Mouse (Mus musculus) kidney, postnatal 0 days (tissue): Measurements from ENCODE around the gene Capn11. TPM values are rescaled to one million over a fixed set of nuclear protein-coding genes. Genes with fewer than 3 reads are reported as not detected.

Experiments used
- ATAC-seq: fragments of 200-750 bp; cut with Nextera tagmentation; replicated peaks from 2 replicates; pipeline ENCODE4 v1.8.0; 2017; ENCODE audit warnings: low read depth, moderate number of reproducible peaks, moderate TSS enrichment, moderate library complexity; ENCODE audit not compliant: low FRiP score
- DNase-seq: peaks from one replicate; pipeline ENCODE4 v3.0.0-alpha.2; 2016; ENCODE audit warnings: low spot score
- H3K27ac ChIP-seq: fragments of 300-500 bp; sonication (generic); 2 replicates; pipeline ENCODE4 v1.5.1; 2014; ENCODE audit warnings: mild to moderate bottlenecking
- H3K27me3 ChIP-seq: fragments of 300-500 bp; sonication (generic); 2 replicates; pipeline ENCODE4 v1.6.1; 2014; ENCODE audit warnings: low read length, mixed read lengths; ENCODE audit not compliant: insufficient read depth
- H3K36me3 ChIP-seq: fragments of 300-500 bp; sonication (generic); 2 replicates; pipeline ENCODE4 v1.6.1; 2014; ENCODE audit warnings: low read length, mixed read lengths; ENCODE audit not compliant: insufficient read depth
- H3K4me1 ChIP-seq: fragments of 300-500 bp; sonication (generic); replicated peaks from 2 replicates; pipeline ENCODE4 v1.6.1; 2014; ENCODE audit warnings: antibody characterized with exemption, low read length, mixed read lengths; ENCODE audit not compliant: insufficient read depth
- H3K4me2 ChIP-seq: fragments of 300-500 bp; sonication (generic); 2 replicates; pipeline ENCODE4 v1.6.1; 2014; ENCODE audit warnings: mild to moderate bottlenecking, low read length, moderate library complexity, mixed read lengths
- H3K4me3 ChIP-seq: fragments of 300-500 bp; sonication (generic); replicated peaks from 2 replicates; pipeline ENCODE4 v1.5.1; 2014; ENCODE audit warnings: low read depth, low read length
- H3K9ac ChIP-seq: fragments of 300-500 bp; sonication (generic); 2 replicates; pipeline ENCODE4 v1.6.1; 2014; ENCODE audit warnings: low read depth, low read length
- H3K9me3 ChIP-seq: fragments of 300-500 bp; sonication (generic); replicated peaks from 2 replicates; pipeline ENCODE4 v1.6.1; 2016; ENCODE audit warnings: low read length, inconsistent platforms, mixed read lengths
- CTCF ChIP-seq: IDR thresholded peaks from 2 replicates; pipeline ENCODE4 v1.5.1; 2016; ENCODE audit warnings: antibody characterized with exemption, low read depth, mild to moderate bottlenecking, moderate library complexity
- WGBS: fragments of 180-500 bp; shearing (Covaris S2); extraction: QIAGEN DNeasy Blood & Tissue Kit; methylation state at CpG from one replicate; pipeline ENCODE4 v1.1.7; 2014; 5-methylcytosine and 5-hydroxymethylcytosine counted together
- polyA plus RNA-seq: library from polyadenylated mRNA; unstranded; fragments of >200 nt; fragmentation: Nextera tagmentation; extraction: Ambion mirVana; gene quantifications from 2 replicates; pipeline ENCODE4 v1.2.1, GENCODE M21; 2015

Gene Capn11
- polyA plus RNA-seq, 1 experiment from 2014 or later, result not detected

- Histone ChIP-seq H3K9ac (peak overlapping the region; percentile 32; the same call in 1 of the 2 replicates), H3K36me3 (0 out of 2 replicates have a peak, but pooled peaks cover 6% of the 10 kb centered on the region)
These were observed 74.0 kb downstream of the Capn11 start for GRCm38 (mm10) chr17:45584939-45585678.

GRCm38 (mm10) chr17:45584096-45584896 lies 74.8 kb downstream of the Capn11 start:
- Histone ChIP-seq H3K4me1 (peaks cover 21% of the 10 kb centered on the region), H3K9ac (peak overlapping the region; percentile 32; the same call in 1 of the 2 replicates), H3K27ac (peak overlapping the region; percentile 87), H3K27me3 (no peaks in the 10 kb centered on the region), H3K4me2 (peak overlapping the region; percentile 18; the same call in 1 of the 2 replicates), H3K4me3 (no peak overlapping the region), H3K9me3 (no peaks in the 10 kb centered on the region), H3K36me3 (0 out of 2 replicates have a peak, but pooled peaks cover 1% of the 10 kb centered on the region)
- WGBS, result 41% methylated on average over 12 of the region's 12 CpGs
- no peak for TF ChIP-seq CTCF
- ATAC-seq (peak; percentile 19), DNase-seq (peak; percentile 76)

More at GRCm38 (mm10) chr17:45584939-45585678, 74.0 kb downstream of the Capn11 start:
- H3K4me3 ChIP-seq, result no peak overlapping the region
- H3K27me3 ChIP-seq, result no peaks in the 10 kb centered on the region
- H3K27ac ChIP-seq, result peak overlapping the region; percentile 87
- no peaks in the 10 kb centered on the region for H3K9me3 ChIP-seq
- peak; percentile 90 for TF ChIP-seq CTCF
- H3K4me1 ChIP-seq, result peaks cover 21% of the 10 kb centered on the region
- DNase-seq, result peak; percentile 91
- peak; percentile 57 for ATAC-seq
- H3K4me2 ChIP-seq, result 0 out of 2 replicates have a peak overlapping the region, but pooled peaks have one; percentile 18
- 17% methylated on average over 14 of the region's 14 CpGs for WGBS

GRCm38 (mm10) chr17:45582715-45583355 lies 76.3 kb downstream of the Capn11 start:
- no peak overlapping the region for H3K4me2 ChIP-seq
- peak; percentile 77 for TF ChIP-seq CTCF
- H3K9me3 ChIP-seq, result no peaks in the 10 kb centered on the region
- no peaks in the 10 kb centered on the region for H3K36me3 ChIP-seq
- DNase-seq (no peak), ATAC-seq (no peak)
- 64% methylated on average over 6 of the region's 6 CpGs for WGBS
- H3K27ac ChIP-seq, result no peak overlapping the region
- H3K4me3 ChIP-seq, result no peak overlapping the region
- peaks cover 21% of the 10 kb centered on the region for H3K4me1 ChIP-seq
- no peaks in the 10 kb centered on the region for H3K27me3 ChIP-seq
- H3K9ac ChIP-seq, result no peak overlapping the region

- no peak overlapping the region for H3K4me3 ChIP-seq
- peaks cover 21% of the 10 kb centered on the region for H3K4me1 ChIP-seq
- no peaks in the 10 kb centered on the region for H3K9me3 ChIP-seq
- H3K4me2 ChIP-seq, result no peak overlapping the region
- no peak overlapping the region for H3K9ac ChIP-seq
- 94% methylated on average over 6 of the region's 6 CpGs for WGBS
- no peak for ATAC-seq
- no peak for DNase-seq
- TF ChIP-seq CTCF, result no peak
- H3K27me3 ChIP-seq, result no peaks in the 10 kb centered on the region
- no peaks in the 10 kb centered on the region for H3K36me3 ChIP-seq
- H3K27ac ChIP-seq, result no peak overlapping the region
These were observed 76.9 kb downstream of the Capn11 start for GRCm38 (mm10) chr17:45582188-45582587.

- no peaks in the 10 kb centered on the region for H3K27me3 ChIP-seq
- no peaks in the 10 kb centered on the region for H3K36me3 ChIP-seq
- H3K4me1 ChIP-seq, result peaks cover 21% of the 10 kb centered on the region
- H3K27ac ChIP-seq, result peak overlapping the region; percentile 73
- no peak overlapping the region for H3K4me2 ChIP-seq
- WGBS, result 8% methylated on average over 2 of the region's 2 CpGs
- H3K4me3 ChIP-seq, result no peak overlapping the region
- ATAC-seq, result 0 out of 2 replicates have a peak, but pooled peaks have one; percentile 15
- no peaks in the 10 kb centered on the region for H3K9me3 ChIP-seq
- DNase-seq, result peak; percentile 93
- H3K9ac ChIP-seq, result no peak overlapping the region
- peak; percentile 97 for TF ChIP-seq CTCF
These were observed 77.5 kb downstream of the Capn11 start for GRCm38 (mm10) chr17:45581567-45581983.
